Mouse (Mus musculus) hindbrain, embryonic 16.5 days (tissue): ENCODE results near the gene Ccdc125. TPM values are rescaled to one million over a fixed set of nuclear protein-coding genes. Genes with fewer than 3 reads are reported as not detected.

Experiments used
- polyA plus RNA-seq: library from polyadenylated mRNA; unstranded; fragments of >200 nt; fragmentation: Nextera tagmentation; extraction: Ambion mirVana; gene quantifications from 2 replicates; pipeline ENCODE4 v1.2.1, GENCODE M21; 2015

Ccdc125 gene
- polyA plus RNA-seq, 1 experiment from 2014 or later: 1.4 TPM

Other genes starting within 250 kb of the Ccdc125 start
- 0.05 and 0.15 TPM in 2 replicates for gene Naip1, start 216.8 kb upstream of the Ccdc125 start, polyA plus RNA-seq
- gene Gtf2h2, start 177.1 kb upstream of the Ccdc125 start, polyA plus RNA-seq: 68.3 and 69.2 TPM in 2 replicates
- gene Ocln, start 117.0 kb upstream of the Ccdc125 start, polyA plus RNA-seq: 13.8 and 15.1 TPM in 2 replicates
- 3.2 TPM in 2 replicates for gene Marveld2, start 52.7 kb upstream of the Ccdc125 start, polyA plus RNA-seq
- gene Ak6, start 18.7 kb upstream of the Ccdc125 start, polyA plus RNA-seq: 292 and 316 TPM in 2 replicates
- gene Rad17, start 18.7 kb upstream of the Ccdc125 start, polyA plus RNA-seq: 15.3 and 16.6 TPM in 2 replicates
- gene Taf9, start 18.1 kb upstream of the Ccdc125 start, polyA plus RNA-seq: 24.9 and 27.8 TPM in 2 replicates
- 35.8 and 40.0 TPM in 2 replicates for gene Cdk7, start 61.2 kb downstream of the Ccdc125 start, polyA plus RNA-seq
- gene Mrps36, start 74.9 kb downstream of the Ccdc125 start, polyA plus RNA-seq: 143 and 161 TPM in 2 replicates
- 6.5 and 7.6 TPM in 2 replicates for gene Cenph, start 106.2 kb downstream of the Ccdc125 start, polyA plus RNA-seq
- gene Ccnb1, start 116.9 kb downstream of the Ccdc125 start, polyA plus RNA-seq: 42.4 and 52.9 TPM in 2 replicates
- 30.8 and 31.4 TPM in 2 replicates for gene Slc30a5, start 163.7 kb downstream of the Ccdc125 start, polyA plus RNA-seq